Mouse (Mus musculus): ENCODE measurements around the gene Slx1b.

DNA sequence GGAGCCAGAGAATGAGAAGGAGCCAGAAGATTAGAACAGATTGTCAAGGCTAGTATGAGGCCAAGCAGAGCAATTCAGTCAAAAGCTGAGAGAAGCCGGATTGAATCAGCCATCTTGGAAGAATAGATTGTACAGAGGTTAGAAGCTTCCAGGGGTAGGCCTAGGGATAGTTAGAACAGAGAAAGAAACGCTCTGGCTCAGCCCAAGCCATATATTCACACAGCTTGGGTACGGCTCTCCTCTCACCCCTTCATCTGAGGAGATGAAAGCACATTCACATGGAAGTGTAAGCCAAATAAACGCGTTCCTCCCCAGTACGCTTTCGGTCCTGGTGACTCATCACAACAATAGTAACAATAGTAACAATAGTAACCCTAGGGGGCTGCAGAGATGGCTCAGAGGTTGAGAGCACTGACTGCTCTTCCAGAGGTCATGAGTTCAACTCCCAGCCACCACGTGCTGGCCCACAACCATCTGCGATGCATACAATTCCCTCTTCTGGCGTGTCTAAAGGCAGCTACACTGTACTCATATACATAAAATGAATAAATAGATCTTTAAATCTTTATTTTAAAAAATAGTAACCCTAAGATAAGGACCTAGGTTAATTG is 1.0 kb downstream of the Slx1b start:
- TF ChIP-seq CTCF (IDR thresholded peaks at IDR 0.05; ENCODE audit: insufficient read depth, low read length) (no peak), POLR2A (IDR thresholded peaks at IDR 0.05; ENCODE audit: borderline replicate concordance, extremely low read depth, low read depth, low read length) (no peak)

Data from lung, adult 2 months (tissue).